Mouse (Mus musculus): Measurements from ENCODE around the gene Tecpr1. TPM values are rescaled to one million over a fixed set of nuclear protein-coding genes. Genes with fewer than 3 reads are reported as not detected.

Tecpr1 gene
- 13.5 and 25.7 TPM in 2 replicates for polyA plus RNA-seq (2015; fragmentation: Nextera tagmentation; extraction: Ambion mirVana)

DNA sequence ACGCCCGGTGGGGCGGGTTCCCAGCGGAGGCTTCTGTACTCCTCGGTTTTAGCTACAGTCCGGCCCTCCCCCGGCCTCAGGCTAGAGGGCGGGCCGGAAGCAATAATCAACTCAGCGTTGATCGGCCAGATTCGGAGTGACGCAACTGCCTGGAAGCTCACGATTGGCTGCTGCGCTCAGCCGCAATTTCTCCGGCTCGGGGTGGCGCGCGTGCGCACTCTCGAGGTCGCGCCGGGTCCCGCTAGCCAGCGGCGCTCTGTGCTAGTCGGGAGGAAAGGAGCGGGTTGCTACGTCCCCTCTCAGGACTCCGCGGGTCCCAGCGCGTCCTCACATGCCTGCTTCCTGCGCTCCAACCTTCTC is at the start of gene Tecpr1:
Tecpr1 (minus strand) TSS at position 113 of the 360 bp plus-strand sequence.

DNA sequence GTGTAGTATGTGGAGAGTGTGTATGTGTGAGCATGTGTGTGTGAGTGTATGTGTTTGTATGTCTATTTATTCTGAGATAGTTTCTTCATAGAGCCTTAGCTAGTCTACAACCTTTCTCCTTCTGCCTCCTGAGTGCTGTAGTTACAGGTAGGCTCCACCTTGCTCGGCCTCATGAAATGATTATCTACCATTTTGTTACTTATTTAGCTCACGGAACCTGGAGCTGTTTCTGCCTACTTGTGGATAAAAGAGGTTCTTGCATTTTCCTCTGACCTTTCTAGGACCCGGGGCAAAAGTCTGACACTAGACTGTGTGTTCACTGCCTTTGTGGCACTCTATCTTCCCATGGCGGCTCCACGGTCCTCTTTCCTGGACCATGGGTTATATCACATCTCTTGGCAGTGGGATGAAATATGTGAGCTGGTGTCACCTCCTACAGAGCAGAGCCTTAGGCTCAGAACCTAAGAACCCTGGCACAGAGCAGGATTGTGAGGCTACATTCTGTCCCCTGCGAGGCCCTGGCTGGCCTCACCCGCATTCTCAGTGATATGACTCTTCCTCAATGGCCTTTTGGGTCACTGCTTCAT is 20.6 kb upstream of the Tecpr1 start, which contains the start of gene Bri3:
Bri3 (plus strand) TSS at position 537 of the 587 bp plus-strand sequence.

DNA sequence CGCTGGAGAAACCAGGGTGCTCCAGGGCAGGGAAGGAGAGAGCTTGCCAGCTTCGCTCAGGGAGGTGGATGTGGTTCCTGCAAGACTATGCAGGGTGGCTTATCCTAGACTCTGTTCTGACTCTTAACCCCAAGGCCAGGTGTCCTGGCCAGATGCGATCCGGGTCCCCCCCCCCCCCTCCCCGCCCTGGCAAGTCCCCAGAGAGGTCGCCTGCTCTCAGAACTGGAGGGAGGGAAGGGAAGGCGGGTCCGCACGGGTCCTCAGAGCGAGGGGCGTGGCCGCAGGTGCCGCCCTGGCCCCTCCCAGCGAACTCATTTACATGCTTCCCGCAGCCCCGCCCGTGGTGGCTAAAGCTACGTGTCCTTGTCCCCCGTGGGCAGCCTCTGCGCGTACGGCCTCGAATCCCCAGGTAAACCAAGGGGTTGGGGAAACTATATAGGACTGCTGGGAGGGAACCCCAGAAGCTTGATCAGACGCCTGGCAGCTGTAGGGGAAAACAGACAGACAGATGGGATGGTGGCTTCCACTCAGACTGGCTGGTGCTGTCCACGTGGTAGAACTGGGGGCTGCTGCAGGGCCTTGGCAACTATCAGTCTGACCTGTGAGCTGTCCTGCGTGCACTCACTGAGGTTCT is 33.3 kb downstream of the Tecpr1 start, which contains the start of gene Bhlha15:
Bhlha15 (plus strand) TSS at position 337 of the 634 bp plus-strand sequence.

Other genes with a start within 250 kb of the Tecpr1 start
- gene Ccz1, start 208.7 kb downstream of the Tecpr1 start, polyA plus RNA-seq (2015; fragmentation: Nextera tagmentation; extraction: Ambion mirVana): 56.7 and 92.8 TPM in 2 replicates
- 0.35 TPM in 1 of 2 replicates, not detected in the other for gene Ocm, start 196.9 kb downstream of the Tecpr1 start, polyA plus RNA-seq (2015; fragmentation: Nextera tagmentation; extraction: Ambion mirVana)
- gene Lmtk2, start 123.2 kb downstream of the Tecpr1 start, polyA plus RNA-seq (2015; fragmentation: Nextera tagmentation; extraction: Ambion mirVana): 2.1 and 3.1 TPM in 2 replicates
- 0.30 and 0.63 TPM in 2 replicates for gene Bhlha15, start 33.3 kb downstream of the Tecpr1 start, polyA plus RNA-seq (2015; fragmentation: Nextera tagmentation; extraction: Ambion mirVana)
- 222 and 239 TPM in 2 replicates for gene Bri3, start 20.8 kb upstream of the Tecpr1 start, polyA plus RNA-seq (2015; fragmentation: Nextera tagmentation; extraction: Ambion mirVana)
- 4.2 and 7.0 TPM in 2 replicates for gene Baiap2l1, start 134.5 kb upstream of the Tecpr1 start, polyA plus RNA-seq (2015; fragmentation: Nextera tagmentation; extraction: Ambion mirVana)

Data from adrenal gland, postnatal 0 days (tissue).